31 mouse cellular contexts compared by ENCODE assay signal in genomic region chr2:110487950-110488349, GRCm38 (mm10).
DNase-seq lines count a peak whose midpoint lies in the region; ATAC-seq and TF ChIP-seq lines count a peak whose summit lies in the region.
"Had no signal": no experiment of that assay in that cellular context is flagged by ENCODE, and none has a peak within 500 bp of the region (broad histone marks: within the 10 kb centered on the region; RNA-seq: fewer than 3 reads in every experiment).

No protein-coding gene starts in this region.

- H3K4me2 ChIP-seq in heart, embryonic 11.5 days, result no peak overlapping the region
- peak overlapping the region; percentile 18; the same call in 1 of the 2 replicates for H3K4me2 ChIP-seq in kidney, postnatal 0 days (ENCODE audit: low read length)
- H3K4me2 ChIP-seq: embryonic facial prominence, embryonic 12.5 days; heart, embryonic 15.5 days; hindbrain, embryonic 12.5 days; intestine, embryonic 15.5 days; liver, embryonic 15.5 days; neural tube, embryonic 15.5 days had no signal

- DNase-seq in embryo, embryonic 10 days (ENCODE audit: low spot score), result peak; percentile 7
- no peak for DNase-seq in embryo, embryonic 11 days
- peak; percentile 30 for DNase-seq in heart, adult 8-10 months (ENCODE audit: low spot score)
- DNase-seq in kidney, postnatal 0 days (ENCODE audit: low spot score), result peak; percentile 72
- no peak for DNase-seq in kidney, postnatal 36 days
- DNase-seq in ES-E14 (ENCODE audit: low read depth, low spot score), result no peak
- no peak for DNase-seq in urinary bladder, postnatal 4 days (ENCODE audit: low spot score in 2 of 2)
- DNase-seq: adrenal gland, postnatal 10 days; cerebellum, adult 8-10 months; cerebellum, postnatal 25 days; gastrocnemius, postnatal 10 days; heart, adult 2 months; kidney, postnatal 10 days; midbrain, embryonic 14.5 days; retina, postnatal 1 day; right cerebral cortex, postnatal 14 days; thymus, postnatal 14 days had no signal

- ATAC-seq in heart, embryonic 11.5 days (replicated peaks; ENCODE audit: insufficient number of reproducible peaks, low FRiP score, low TSS enrichment), result no peak
- 0 out of 2 replicates have a peak, but pooled peaks have one; percentile 36 for ATAC-seq in kidney, postnatal 0 days (replicated peaks; ENCODE audit: low FRiP score, low read depth)
- ATAC-seq: forebrain, embryonic 16.5 days; hindbrain, postnatal 0 days; intestine, embryonic 15.5 days; Patski had no signal

- no peak overlapping the region for H3K9ac ChIP-seq in heart, embryonic 11.5 days (ENCODE audit: low read depth, low read length)
- H3K9ac ChIP-seq in kidney, postnatal 0 days (ENCODE audit: low read depth, low read length), result no peak overlapping the region
- no peak overlapping the region for H3K9ac ChIP-seq in ES-E14 (ENCODE audit: insufficient read depth, low read depth, low read length, poor library complexity, severe bottlenecking)
- H3K9ac ChIP-seq: embryonic facial prominence, embryonic 12.5 days; heart, embryonic 15.5 days; hindbrain, embryonic 12.5 days; intestine, embryonic 15.5 days; liver, embryonic 15.5 days; neural tube, embryonic 15.5 days had no signal

- in situ Hi-C loops in ES-E14 (cut with MboI; ENCODE audit: low sequenced_read_pairs in 2 of 2, unreplicated experiment in 2 of 2), result no loop called here

- TF ChIP-seq CTCF in kidney, postnatal 0 days (IDR thresholded peaks at IDR 0.05; ENCODE audit: low read depth), result no peak

- H3K27ac ChIP-seq in heart, embryonic 11.5 days (ENCODE audit: low read depth, low read length), result no peak overlapping the region
- H3K27ac ChIP-seq in kidney, postnatal 0 days, result no peak overlapping the region
- H3K27ac ChIP-seq in ES-E14 (ENCODE audit: insufficient read depth, low read depth, low read length, poor library complexity, severe bottlenecking), result no peak overlapping the region
- H3K27ac ChIP-seq: forebrain, embryonic 10.5 days; heart, adult 2 months; heart, embryonic 15.5 days; hindbrain, embryonic 12.5 days; hindbrain, postnatal 0 days; intestine, embryonic 15.5 days; layer of hippocampus, adult 2 months; liver, embryonic 15.5 days; neural tube, embryonic 15.5 days had no signal

- WGBS in heart, embryonic 11.5 days (ENCODE audit: insufficient replicate concordance), result 68% methylated on average over 7 of the region's 7 CpGs
- 25% methylated on average over 7 of the region's 7 CpGs for WGBS in kidney, postnatal 0 days

- no peaks in the 10 kb centered on the region for H3K4me1 ChIP-seq in heart, embryonic 11.5 days (ENCODE audit: control insufficient read depth, insufficient read depth, low read length)
- no peaks in the 10 kb centered on the region for H3K4me1 ChIP-seq in kidney, postnatal 0 days (replicated peaks; ENCODE audit: insufficient read depth, low read length)
- H3K4me1 ChIP-seq in ES-E14 (ENCODE audit: control insufficient read depth in 2 of 2, insufficient read depth in 2 of 2, low read length in 2 of 2, poor library complexity in 1 of 2), result no peaks in the 10 kb centered on the region
- H3K4me1 ChIP-seq: heart, embryonic 15.5 days; intestine, embryonic 15.5 days; liver, embryonic 15.5 days had no signal

- H3K27me3 ChIP-seq in heart, embryonic 11.5 days (ENCODE audit: control insufficient read depth, insufficient read depth, low read length), result no peaks in the 10 kb centered on the region
- H3K27me3 ChIP-seq in kidney, postnatal 0 days (ENCODE audit: insufficient read depth, low read length), result no peaks in the 10 kb centered on the region
- H3K27me3 ChIP-seq: CH12.LX; embryonic facial prominence, embryonic 12.5 days; heart, embryonic 15.5 days; hindbrain, embryonic 12.5 days; intestine, embryonic 15.5 days; liver, embryonic 15.5 days; neural tube, embryonic 15.5 days; Patski had no signal

- H3K4me3 ChIP-seq in heart, embryonic 11.5 days (ENCODE audit: low read depth, low read length), result no peak overlapping the region
- H3K4me3 ChIP-seq in kidney, postnatal 0 days (replicated peaks; ENCODE audit: low read depth, low read length), result no peak overlapping the region
- H3K4me3 ChIP-seq in ES-E14 (ENCODE audit: insufficient read depth in 1 of 2, low read depth in 1 of 2, low read length in 2 of 2, poor library complexity in 1 of 2, severe bottlenecking in 1 of 2), result no peak overlapping the region
- H3K4me3 ChIP-seq: embryonic facial prominence, embryonic 12.5 days; forebrain, embryonic 10.5 days; heart, adult 2 months; heart, embryonic 15.5 days; hindbrain, embryonic 12.5 days; intestine, embryonic 15.5 days; layer of hippocampus, adult 2 months; liver, embryonic 15.5 days; neural tube, embryonic 15.5 days had no signal

- H3K36me3 ChIP-seq in heart, embryonic 11.5 days (ENCODE audit: control insufficient read depth, insufficient read depth, low read length), result no peaks in the 10 kb centered on the region
- H3K36me3 ChIP-seq in kidney, postnatal 0 days (ENCODE audit: insufficient read depth, low read length), result no peaks in the 10 kb centered on the region
- no peaks in the 10 kb centered on the region for H3K36me3 ChIP-seq in ES-E14 (ENCODE audit: control insufficient read depth, insufficient read depth, low read length, poor library complexity, severe bottlenecking)
- H3K36me3 ChIP-seq: embryonic facial prominence, embryonic 12.5 days; forebrain, embryonic 10.5 days; G1E; heart, embryonic 15.5 days; hindbrain, embryonic 12.5 days; intestine, embryonic 15.5 days; liver, embryonic 15.5 days; neural tube, embryonic 15.5 days had no signal

- H3K9me3 ChIP-seq in heart, embryonic 11.5 days (replicated peaks; ENCODE audit: control insufficient read depth, low read length), result no peaks in the 10 kb centered on the region
- H3K9me3 ChIP-seq in kidney, postnatal 0 days (replicated peaks; ENCODE audit: low read length), result no peaks in the 10 kb centered on the region
- H3K9me3 ChIP-seq in ES-E14 (ENCODE audit: control insufficient read depth, insufficient read depth, low read depth, low read length), result no peaks in the 10 kb centered on the region
- H3K9me3 ChIP-seq: embryonic facial prominence, embryonic 12.5 days; forebrain, embryonic 10.5 days; G1E; heart, embryonic 15.5 days; hindbrain, embryonic 12.5 days; intestine, embryonic 15.5 days; liver, embryonic 15.5 days; neural tube, embryonic 15.5 days had no signal

TF ChIP-seq in ES-E14, 5 proteins besides CTCF, POLR2A, EP300 and RAD21:
- TF ChIP-seq HCFC1 (IDR thresholded peaks at IDR 0.05; ENCODE audit: borderline replicate concordance, insufficient read depth, low read length), result no peak
- peak; percentile 84; the same call in 1 of the 2 replicates for TF ChIP-seq ZNF384 (IDR thresholded peaks at IDR 0.05; ENCODE audit: low read depth, low read length)
TF ChIP-seq in ES-E14: peak in this region for 1.

Comparison
In these comparisons a context has a peak if more than half of its experiments do, and no peak if none do; other contexts are left out.
1. DNase-seq: peak in embryo, embryonic 10 days (single experiment), heart, adult 8-10 months (single experiment) and kidney, postnatal 0 days (single experiment); none in embryo, embryonic 11 days (single experiment), kidney, postnatal 36 days (0 of 2), ES-E14 (single experiment) and urinary bladder, postnatal 4 days (0 of 2).